Mouse (Mus musculus): ENCODE measurements around the gene Kndc1. TPM values are rescaled to one million over a fixed set of nuclear protein-coding genes. Genes with fewer than 3 reads are reported as not detected.
A peak's percentile ranks its signal among the peaks of the same experiment; 100 is the strongest.

Gene Kndc1
- polyA plus RNA-seq, 1 experiment from 2014 or later: 0.11 TPM

- Histone ChIP-seq H3K27ac (peak overlapping the region; percentile 70; the same call in 1 of the 2 replicates), H3K4me3 (no peak overlapping the region), H3K36me3 (no peaks in the 10 kb centered on the region), H3K9me3 (no peaks in the 10 kb centered on the region), H3K27me3 (peaks cover 25% of the 10 kb centered on the region), H3K4me1 (peaks cover 16% of the 10 kb centered on the region), H3K9ac (0 out of 2 replicates have a peak overlapping the region, but pooled peaks have one; percentile 31), H3K4me2 (replicated peaks) (no peak overlapping the region)
- peak; percentile 75; the same call in 1 of the 2 replicates for ATAC-seq (ENCODE audit: low FRiP score, low read depth)
- 52% methylated on average over 5 of the region's 5 CpGs for WGBS
Observed at GRCm38 (mm10) chr7:139908176-139908575, 13.7 kb downstream of the Kndc1 start.

GRCm38 (mm10) chr7:139909469-139909868 lies 15.0 kb downstream of the Kndc1 start:
- Histone ChIP-seq H3K4me2 (replicated peaks) (no peak overlapping the region), H3K9ac (no peak overlapping the region), H3K4me1 (peaks cover 18% of the 10 kb centered on the region), H3K27me3 (peaks cover 34% of the 10 kb centered on the region), H3K27ac (no peak overlapping the region), H3K9me3 (no peaks in the 10 kb centered on the region), H3K4me3 (no peak overlapping the region), H3K36me3 (no peaks in the 10 kb centered on the region)
- ATAC-seq (ENCODE audit: low FRiP score, low read depth): no peak
- 44% methylated on average over 6 of the region's 6 CpGs for WGBS

GRCm38 (mm10) chr7:139910204-139910835 lies 15.8 kb downstream of the Kndc1 start:
- Histone ChIP-seq H3K4me3 (no peak overlapping the region), H3K9me3 (no peaks in the 10 kb centered on the region), H3K4me2 (replicated peaks) (no peak overlapping the region), H3K36me3 (no peaks in the 10 kb centered on the region), H3K4me1 (peaks cover 22% of the 10 kb centered on the region), H3K27ac (no peak overlapping the region), H3K27me3 (peaks cover 40% of the 10 kb centered on the region), H3K9ac (0 out of 2 replicates have a peak overlapping the region, but pooled peaks have one; percentile 45)
- 52% methylated on average over 11 of the region's 11 CpGs for WGBS
- no peak for ATAC-seq (ENCODE audit: low FRiP score, low read depth)

- peak overlapping the region; percentile 38 for H3K4me3 ChIP-seq
Observed at GRCm38 (mm10) chr7:139914141-139915047, 19.9 kb downstream of the Kndc1 start.

GRCm38 (mm10) chr7:139915646-139916257 lies 21.3 kb downstream of the Kndc1 start:
- Histone ChIP-seq H3K4me1 (peaks cover 12% of the 10 kb centered on the region), H3K36me3 (no peaks in the 10 kb centered on the region), H3K4me3 (peak overlapping the region; percentile 8; the same call in 1 of the 2 replicates), H3K27me3 (peaks cover 66% of the 10 kb centered on the region), H3K27ac (no peak overlapping the region), H3K4me2 (replicated peaks) (peak overlapping the region; percentile 46), H3K9ac (no peak overlapping the region), H3K9me3 (no peaks in the 10 kb centered on the region)
- ATAC-seq (ENCODE audit: low FRiP score, low read depth): no peak
- WGBS: 6% methylated on average over 14 of the region's 14 CpGs

More at GRCm38 (mm10) chr7:139914141-139915047, 19.9 kb downstream of the Kndc1 start:
- H3K4me1 ChIP-seq: peaks cover 16% of the 10 kb centered on the region
- H3K4me2 ChIP-seq (replicated peaks): peak overlapping the region; percentile 59
- ATAC-seq (ENCODE audit: low FRiP score, low read depth): peak; percentile 57; the same call in 1 of the 2 replicates
- 9% methylated on average over 29 of the region's 29 CpGs for WGBS
- no peak overlapping the region for H3K27ac ChIP-seq
- no peaks in the 10 kb centered on the region for H3K36me3 ChIP-seq
- H3K9me3 ChIP-seq: no peaks in the 10 kb centered on the region
- peaks cover 54% of the 10 kb centered on the region for H3K27me3 ChIP-seq
- no peak overlapping the region for H3K9ac ChIP-seq

DNA sequence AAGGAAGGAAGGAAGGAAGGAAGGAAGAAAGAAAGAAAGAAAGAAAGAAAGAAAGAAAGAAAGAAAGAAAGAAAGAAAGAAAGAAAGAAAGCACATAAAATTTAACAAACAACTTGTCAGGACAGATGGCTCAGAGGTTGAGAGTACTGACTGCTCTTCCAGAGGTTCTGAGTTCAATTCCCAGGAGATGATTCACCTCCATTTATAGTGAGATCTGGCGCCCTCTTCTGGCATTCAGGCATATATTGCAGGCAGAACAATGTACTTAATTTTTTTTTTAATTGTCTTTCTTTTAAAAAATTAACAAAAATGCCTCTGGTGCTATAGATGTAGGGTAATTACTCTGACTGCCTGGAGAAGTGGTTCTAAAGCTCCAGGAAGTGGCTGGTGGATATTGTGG lies 21.8 kb downstream of the Kndc1 start:
- peaks cover 65% of the 10 kb centered on the region for H3K27me3 ChIP-seq
- ATAC-seq (ENCODE audit: low FRiP score, low read depth): no peak
- H3K4me3 ChIP-seq: no peak overlapping the region
- no peak overlapping the region for H3K27ac ChIP-seq
- 0% methylated on average over 1 of the region's 1 CpGs for whole genome bisulfite sequencing
- H3K9ac ChIP-seq: no peak overlapping the region
- H3K36me3 ChIP-seq: no peaks in the 10 kb centered on the region
- H3K4me2 ChIP-seq (replicated peaks): no peak overlapping the region
- peaks cover 12% of the 10 kb centered on the region for H3K4me1 ChIP-seq
- no peaks in the 10 kb centered on the region for H3K9me3 ChIP-seq

DNA sequence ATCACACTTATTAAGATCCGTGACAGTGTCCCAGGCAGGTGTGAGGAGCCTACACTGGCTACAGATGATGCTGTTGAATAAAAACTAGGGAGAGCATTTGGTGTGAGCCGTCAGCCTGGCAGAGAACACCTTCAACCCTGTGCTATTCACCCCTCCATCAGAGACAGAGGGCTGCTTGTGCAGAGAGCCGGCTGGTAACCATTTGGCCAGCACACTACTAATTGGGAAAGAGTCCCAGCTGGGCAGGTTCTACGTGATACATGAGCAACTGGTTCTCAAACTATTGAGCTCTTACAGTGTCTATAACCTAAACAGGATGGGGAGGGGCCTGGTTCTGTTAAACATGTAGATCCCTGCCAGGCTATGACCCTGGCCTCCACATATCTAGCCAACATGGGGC lies 23.8 kb downstream of the Kndc1 start:
- Histone ChIP-seq H3K4me2 (replicated peaks) (no peak overlapping the region), H3K9me3 (no peaks in the 10 kb centered on the region), H3K4me1 (peaks cover 12% of the 10 kb centered on the region), H3K4me3 (no peak overlapping the region), H3K27ac (no peak overlapping the region), H3K9ac (no peak overlapping the region), H3K27me3 (peaks cover 50% of the 10 kb centered on the region), H3K36me3 (no peaks in the 10 kb centered on the region)
- ATAC-seq (ENCODE audit: low FRiP score, low read depth): no peak
- 53% methylated on average over 4 of the region's 4 CpGs for WGBS

GRCm38 (mm10) chr7:139930732-139931131 lies 36.2 kb downstream of the Kndc1 start:
- no peak overlapping the region for H3K27ac ChIP-seq
- 0 out of 2 replicates have a peak, but pooled peaks have one; percentile 32 for ATAC-seq (ENCODE audit: low FRiP score, low read depth)
- WGBS: 20% methylated on average over 11 of the region's 11 CpGs
- no peak overlapping the region for H3K4me3 ChIP-seq
- no peak overlapping the region for H3K9ac ChIP-seq
- H3K36me3 ChIP-seq: no peaks in the 10 kb centered on the region
- H3K4me1 ChIP-seq: no peaks in the 10 kb centered on the region
- no peaks in the 10 kb centered on the region for H3K9me3 ChIP-seq
- no peaks in the 10 kb centered on the region; the same call in 1 of the 2 replicates for H3K27me3 ChIP-seq
- H3K4me2 ChIP-seq (replicated peaks): no peak overlapping the region

DNA sequence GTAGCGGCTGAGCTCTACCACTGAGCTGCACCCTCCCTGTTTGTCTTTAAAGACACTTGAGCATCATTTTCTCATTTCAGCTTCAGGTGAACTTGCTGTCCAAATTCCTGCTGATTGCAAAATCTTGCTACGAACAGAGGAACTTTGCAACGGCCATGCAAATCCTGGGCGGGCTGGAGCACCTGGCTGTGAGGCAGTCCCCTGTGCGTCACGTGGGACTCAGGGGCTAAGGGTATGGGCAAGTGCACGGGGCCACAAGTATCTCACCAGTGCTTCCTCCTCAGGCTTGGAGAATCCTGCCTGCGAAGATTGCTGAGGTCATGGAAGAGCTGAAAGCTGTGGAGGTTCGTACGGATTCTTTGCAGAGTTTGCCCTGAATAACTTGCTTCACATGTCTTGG lies 42.2 kb downstream of the Kndc1 start:
- H3K9me3 ChIP-seq: no peaks in the 10 kb centered on the region
- WGBS: 79% methylated on average over 10 of the region's 10 CpGs
- peaks cover 29% of the 10 kb centered on the region for H3K27me3 ChIP-seq
- no peaks in the 10 kb centered on the region for H3K36me3 ChIP-seq
- no peak overlapping the region for H3K9ac ChIP-seq
- no peaks in the 10 kb centered on the region for H3K4me1 ChIP-seq
- no peak overlapping the region for H3K4me3 ChIP-seq
- no peak for ATAC-seq (ENCODE audit: low FRiP score, low read depth)
- H3K27ac ChIP-seq: no peak overlapping the region
- no peak overlapping the region for H3K4me2 ChIP-seq (replicated peaks)

GRCm38 (mm10) chr7:139937138-139937537 lies 42.6 kb downstream of the Kndc1 start:
- no peak for ATAC-seq (ENCODE audit: low FRiP score, low read depth)

DNA sequence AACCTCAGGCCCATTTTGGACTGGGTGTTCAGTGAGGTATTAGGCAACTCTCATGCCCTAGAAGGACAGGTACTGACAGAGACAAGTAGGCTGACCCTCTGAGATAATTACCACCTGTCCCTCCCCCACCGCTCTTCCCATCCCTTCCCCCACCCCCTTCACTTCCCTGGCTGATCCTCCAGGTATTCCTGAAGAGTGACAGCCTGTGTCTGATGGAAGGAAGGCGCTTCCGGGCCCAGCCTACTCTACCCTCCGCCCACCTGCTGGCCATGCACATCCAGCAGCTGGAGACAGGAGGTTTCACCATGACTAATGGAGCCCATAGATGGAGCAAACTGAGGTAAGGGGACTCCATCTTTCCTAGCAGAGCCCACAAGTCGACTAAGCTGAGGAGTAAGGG lies 43.3 kb downstream of the Kndc1 start:
- no peak overlapping the region for H3K9ac ChIP-seq
- H3K4me1 ChIP-seq: no peaks in the 10 kb centered on the region
- 67% methylated on average over 5 of the region's 5 CpGs for WGBS
- ATAC-seq (ENCODE audit: low FRiP score, low read depth): no peak
- no peak overlapping the region for H3K27ac ChIP-seq
- no peaks in the 10 kb centered on the region for H3K9me3 ChIP-seq
- peaks cover 40% of the 10 kb centered on the region for H3K27me3 ChIP-seq
- H3K36me3 ChIP-seq: no peaks in the 10 kb centered on the region
- no peak overlapping the region for H3K4me3 ChIP-seq
- no peak overlapping the region for H3K4me2 ChIP-seq (replicated peaks)

More at GRCm38 (mm10) chr7:139937138-139937537, 42.6 kb downstream of the Kndc1 start:
- no peak overlapping the region for H3K9ac ChIP-seq
- H3K36me3 ChIP-seq: no peaks in the 10 kb centered on the region
- H3K4me3 ChIP-seq: no peak overlapping the region
- H3K27ac ChIP-seq: no peak overlapping the region
- WGBS: 76% methylated on average over 3 of the region's 3 CpGs
- no peak overlapping the region for H3K4me2 ChIP-seq (replicated peaks)
- H3K27me3 ChIP-seq: peaks cover 33% of the 10 kb centered on the region
- H3K9me3 ChIP-seq: no peaks in the 10 kb centered on the region
- no peaks in the 10 kb centered on the region for H3K4me1 ChIP-seq
